12 mouse cellular contexts compared by ENCODE assay signal in genomic region chr4:110232327-110232726, GRCm38 (mm10).
"Had no signal": no experiment of that assay in that cellular context is flagged by ENCODE, and none has a peak within 500 bp of the region (broad histone marks: within the 10 kb centered on the region; RNA-seq: fewer than 3 reads in every experiment).

No protein-coding gene starts in this region.

- H3K27ac ChIP-seq: left cerebral cortex, adult 2 months; liver, embryonic 13.5 days had no signal

- H3K4me2 ChIP-seq: liver, embryonic 13.5 days; midbrain, embryonic 11.5 days had no signal

- H3K27me3 ChIP-seq: liver, embryonic 13.5 days had no signal

- H3K4me3 ChIP-seq: left cerebral cortex, adult 2 months; liver, embryonic 13.5 days had no signal

- H3K9ac ChIP-seq: liver, embryonic 13.5 days had no signal

- H3K9me3 ChIP-seq: liver, embryonic 13.5 days had no signal

- DNase-seq: kidney, postnatal 10 days; kidney, postnatal 36 days; layer of hippocampus, postnatal 36 days; liver, embryonic 13.5 days; lung, adult 2 months; lung, postnatal 14 days; lung, postnatal 4 days; midbrain, embryonic 14.5 days; thymus, adult 18-20 months; thymus, postnatal 36 days had no signal

- H3K36me3 ChIP-seq: liver, embryonic 13.5 days had no signal
